Mouse (Mus musculus): ENCODE measurements around the gene Ccdc15. TPM values are rescaled to one million over a fixed set of nuclear protein-coding genes. Genes with fewer than 3 reads are reported as not detected.
"Not testable (repeated sequence)": the region's sequence is repeated elsewhere in the genome, so short reads cannot be mapped to it uniquely, and the experiment has no call there.

The Ccdc15 gene
- polyA plus RNA-seq, 2 experiments = 3.3 to 6.4 TPM

GRCm38 (mm10) chr9:37349050-37349449 lies 818 bp upstream of the Ccdc15 start:
- Histone ChIP-seq H3K9me3 (ENCODE audit: control insufficient read depth, low read length) (no peaks in the 10 kb centered on the region), H3K27me3 (ENCODE audit: control insufficient read depth, insufficient read depth, low read length) (no peaks in the 10 kb centered on the region), H3K4me2 (replicated peaks; ENCODE audit: low read depth, low read length, severe bottlenecking) (peak overlapping the region; percentile 85), H3K4me3 (replicated peaks; ENCODE audit: low read length) (peak overlapping the region; percentile 57), H3K4me1 (ENCODE audit: control insufficient read depth, insufficient read depth, low read length) (peaks cover 11% of the 10 kb centered on the region), H3K9ac (ENCODE audit: low read depth, low read length, severe bottlenecking) (peak overlapping the region; percentile 85; the same call in 1 of the 2 replicates), H3K36me3 (ENCODE audit: control insufficient read depth, insufficient read depth, low read length) (no peaks in the 10 kb centered on the region), H3K27ac (replicated peaks; ENCODE audit: low read depth, low read length) (peak overlapping the region; percentile 87; the same call in 1 of the 2 replicates)
- TF ChIP-seq POLR2A (IDR thresholded peaks at IDR 0.05; ENCODE audit: borderline replicate concordance, extremely low read depth, insufficient read depth, insufficient read length) = no peak
- WGBS = 92% methylated on average over 3 of the region's 3 CpGs
- ATAC-seq (ENCODE audit: low FRiP score, low read depth) (no peak), DNase-seq (ENCODE audit: low spot score) (no peak)

- 20% methylated on average over 12 of the region's 12 CpGs for WGBS
- H3K27me3 ChIP-seq (ENCODE audit: control insufficient read depth, insufficient read depth, low read length) = no peaks in the 10 kb centered on the region
- no peak for ATAC-seq (ENCODE audit: low FRiP score, low read depth)
These were observed 846 bp downstream of the Ccdc15 start for GRCm38 (mm10) chr9:37347184-37347987.

GRCm38 (mm10) chr9:37345406-37345805 lies 2.8 kb downstream of the Ccdc15 start:
- TF ChIP-seq POLR2A (IDR thresholded peaks at IDR 0.05; ENCODE audit: borderline replicate concordance, extremely low read depth, insufficient read depth, insufficient read length) = no peak
- H3K27ac ChIP-seq (replicated peaks; ENCODE audit: low read depth, low read length) = no peak overlapping the region
- H3K9ac ChIP-seq (ENCODE audit: low read depth, low read length, severe bottlenecking) = no peak overlapping the region
- ATAC-seq (ENCODE audit: low FRiP score, low read depth) (no peak), DNase-seq (ENCODE audit: low spot score) (no peak)
- H3K9me3 ChIP-seq (ENCODE audit: control insufficient read depth, low read length) = no peaks in the 10 kb centered on the region
- no peak overlapping the region for H3K4me2 ChIP-seq (replicated peaks; ENCODE audit: low read depth, low read length, severe bottlenecking)
- H3K4me1 ChIP-seq (ENCODE audit: control insufficient read depth, insufficient read depth, low read length) = peaks cover 11% of the 10 kb centered on the region
- H3K4me3 ChIP-seq (replicated peaks; ENCODE audit: low read length) = no peak overlapping the region
- 81% methylated on average over 3 of the region's 3 CpGs for WGBS
- H3K36me3 ChIP-seq (ENCODE audit: control insufficient read depth, insufficient read depth, low read length) = peaks cover 5% of the 10 kb centered on the region; the same call in 1 of the 2 replicates
- H3K27me3 ChIP-seq (ENCODE audit: control insufficient read depth, insufficient read depth, low read length) = no peaks in the 10 kb centered on the region

More at GRCm38 (mm10) chr9:37347184-37347987, 846 bp downstream of the Ccdc15 start:
- DNase-seq (ENCODE audit: low spot score) = peak; percentile 35
- TF ChIP-seq POLR2A (IDR thresholded peaks at IDR 0.05; ENCODE audit: borderline replicate concordance, extremely low read depth, insufficient read depth, insufficient read length) = no peak
- H3K4me3 ChIP-seq (replicated peaks; ENCODE audit: low read length) = peak overlapping the region; percentile 57
- peaks cover 11% of the 10 kb centered on the region for H3K4me1 ChIP-seq (ENCODE audit: control insufficient read depth, insufficient read depth, low read length)
- H3K36me3 ChIP-seq (ENCODE audit: control insufficient read depth, insufficient read depth, low read length) = peaks cover 4% of the 10 kb centered on the region; the same call in 1 of the 2 replicates
- H3K4me2 ChIP-seq (replicated peaks; ENCODE audit: low read depth, low read length, severe bottlenecking) = peak overlapping the region; percentile 85
- H3K27ac ChIP-seq (replicated peaks; ENCODE audit: low read depth, low read length) = peak overlapping the region; percentile 87
- no peaks in the 10 kb centered on the region for H3K9me3 ChIP-seq (ENCODE audit: control insufficient read depth, low read length)
- H3K9ac ChIP-seq (ENCODE audit: low read depth, low read length, severe bottlenecking) = peak overlapping the region; percentile 85

GRCm38 (mm10) chr9:37329456-37329855 lies 18.8 kb downstream of the Ccdc15 start:
- Histone ChIP-seq H3K27ac (replicated peaks; ENCODE audit: low read depth, low read length) (no peak overlapping the region), H3K4me3 (replicated peaks; ENCODE audit: low read length) (no peak overlapping the region), H3K9ac (ENCODE audit: low read depth, low read length, severe bottlenecking) (no peak overlapping the region), H3K4me1 (ENCODE audit: control insufficient read depth, insufficient read depth, low read length) (no peaks in the 10 kb centered on the region), H3K36me3 (ENCODE audit: control insufficient read depth, insufficient read depth, low read length) (no peaks in the 10 kb centered on the region), H3K4me2 (replicated peaks; ENCODE audit: low read depth, low read length, severe bottlenecking) (no peak overlapping the region), H3K9me3 (ENCODE audit: control insufficient read depth, low read length) (no peaks in the 10 kb centered on the region), H3K27me3 (ENCODE audit: control insufficient read depth, insufficient read depth, low read length) (no peaks in the 10 kb centered on the region)
- ATAC-seq (ENCODE audit: low FRiP score, low read depth) = no peak
- no peak for TF ChIP-seq POLR2A (IDR thresholded peaks at IDR 0.05; ENCODE audit: borderline replicate concordance, extremely low read depth, insufficient read depth, insufficient read length)
- 50% methylated on average over 3 of the region's 3 CpGs for WGBS
- DNase-seq (ENCODE audit: low spot score) = no peak

GRCm38 (mm10) chr9:37301720-37302119 lies 46.5 kb downstream of the Ccdc15 start:
- H3K27ac ChIP-seq (replicated peaks; ENCODE audit: low read depth, low read length) = no peak overlapping the region
- no peaks in the 10 kb centered on the region for H3K4me1 ChIP-seq (ENCODE audit: control insufficient read depth, insufficient read depth, low read length)
- no peaks in the 10 kb centered on the region; the same call in none of the 2 replicates for H3K36me3 ChIP-seq (ENCODE audit: control insufficient read depth, insufficient read depth, low read length)
- H3K9me3 ChIP-seq (ENCODE audit: control insufficient read depth, low read length) = no peaks in the 10 kb centered on the region
- H3K27me3 ChIP-seq (ENCODE audit: control insufficient read depth, insufficient read depth, low read length) = no peaks in the 10 kb centered on the region
- DNase-seq (ENCODE audit: low spot score) = no peak
- ATAC-seq (ENCODE audit: low FRiP score, low read depth) = no peak
- WGBS = 88% methylated on average over 1 of the region's 1 CpGs
- H3K4me2 ChIP-seq (replicated peaks; ENCODE audit: low read depth, low read length, severe bottlenecking) = no peak overlapping the region
- H3K9ac ChIP-seq (ENCODE audit: low read depth, low read length, severe bottlenecking) = no peak overlapping the region
- TF ChIP-seq POLR2A (IDR thresholded peaks at IDR 0.05; ENCODE audit: borderline replicate concordance, extremely low read depth, insufficient read depth, insufficient read length) = no peak
- no peak overlapping the region for H3K4me3 ChIP-seq (replicated peaks; ENCODE audit: low read length)

GRCm38 (mm10) chr9:37300501-37300900 lies 47.7 kb downstream of the Ccdc15 start:
- H3K9me3 ChIP-seq (ENCODE audit: control insufficient read depth, low read length); H3K4me1 ChIP-seq (ENCODE audit: control insufficient read depth, insufficient read depth, low read length); H3K27ac ChIP-seq (replicated peaks; ENCODE audit: low read depth, low read length); H3K4me3 ChIP-seq (replicated peaks; ENCODE audit: low read length); H3K27me3 ChIP-seq (ENCODE audit: control insufficient read depth, insufficient read depth, low read length); ATAC-seq (ENCODE audit: low FRiP score, low read depth); DNase-seq (ENCODE audit: low spot score); H3K4me2 ChIP-seq (replicated peaks; ENCODE audit: low read depth, low read length, severe bottlenecking); H3K9ac ChIP-seq (ENCODE audit: low read depth, low read length, severe bottlenecking); H3K36me3 ChIP-seq (ENCODE audit: control insufficient read depth, insufficient read depth, low read length): not testable (repeated sequence)
- WGBS = 64% methylated on average over 1 of the region's 1 CpGs

Data from limb, embryonic 14.5 days (tissue).